Mouse (Mus musculus) cortical plate, adult 2 months (tissue): ENCODE measurements at regions not wholly inside any gene's neighbourhood (a gene's known extent, or its start where the extent isn't known, plus 50 kb on each side); places are given as distances from the start of the nearest gene placed in this dataset.

Experiments
- CTCF ChIP-seq: fragments of 200-500 bp; IDR thresholded peaks from 2 replicates; pipeline ENCODE4 v1.5.1; 2011; ENCODE audit warnings: mild to moderate bottlenecking, control low read depth, low read length; ENCODE audit not compliant: insufficient read depth; ENCODE audit errors: extremely low read depth
- POLR2A ChIP-seq: fragments of 200-500 bp; IDR thresholded peaks from 2 replicates; pipeline ENCODE4 v1.6.1; 2011; ENCODE audit warnings: mild to moderate bottlenecking, low read length, control low read depth; ENCODE audit not compliant: insufficient read depth; ENCODE audit errors: extremely low read depth

- TF ChIP-seq POLR2A: no peak
- no peak for TF ChIP-seq CTCF
Measured at GRCm38 (mm10) chr2:170252255-170253034, 104.5 kb upstream of the Zfp217 start.
